ENCODE assay signal across 24 mouse cellular contexts in the genomic region with DNA sequence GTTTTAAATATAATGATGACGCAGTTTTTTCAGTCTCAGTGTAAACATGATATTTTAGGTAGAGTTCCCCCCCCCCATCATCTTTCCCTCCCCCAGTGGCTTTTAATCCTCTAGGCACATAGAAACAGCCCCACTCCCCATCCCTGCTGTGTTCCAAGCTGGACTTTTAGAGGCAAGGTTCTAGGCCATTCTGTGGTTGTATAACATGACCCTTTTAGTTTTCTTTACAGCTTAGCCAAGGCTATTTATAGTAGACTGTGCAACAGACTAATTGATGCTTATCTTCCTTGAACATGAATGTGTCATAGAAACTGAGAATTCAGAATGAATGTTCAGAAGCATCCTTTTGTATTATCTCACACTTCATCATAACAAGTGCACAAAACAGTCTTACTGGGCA. TPM values are rescaled to one million over a fixed set of nuclear protein-coding genes. Genes with fewer than 3 reads are reported as not detected.
DNase-seq lines count a peak whose midpoint lies in the region; ATAC-seq lines count a peak whose summit lies in the region.
"Had no signal": no experiment of that assay in that cellular context is flagged by ENCODE, and none has a peak within 500 bp of the region (broad histone marks: within the 10 kb centered on the region; RNA-seq: fewer than 3 reads in every experiment).

No protein-coding gene starts in this region.

- no peaks in the 10 kb centered on the region for H3K9me3 ChIP-seq in heart, embryonic 10.5 days
- H3K9me3 ChIP-seq in hindbrain, embryonic 11.5 days (ENCODE audit: control insufficient read depth, low read length), result no peaks in the 10 kb centered on the region
- H3K9me3 ChIP-seq: embryonic facial prominence, embryonic 15.5 days; forebrain, embryonic 10.5 days; hindbrain, embryonic 13.5 days; kidney, embryonic 15.5 days had no signal

- no peaks in the 10 kb centered on the region for H3K4me1 ChIP-seq in heart, embryonic 10.5 days
- H3K4me1 ChIP-seq in hindbrain, embryonic 11.5 days (replicated peaks; ENCODE audit: control insufficient read depth, insufficient read depth, low read length), result no peaks in the 10 kb centered on the region
- H3K4me1 ChIP-seq: embryonic facial prominence, embryonic 15.5 days; forebrain, embryonic 10.5 days; hindbrain, embryonic 13.5 days; kidney, embryonic 15.5 days had no signal

- WGBS in heart, embryonic 10.5 days, result 89% methylated on average over 1 of the region's 1 CpGs
- 97% methylated on average over 1 of the region's 1 CpGs for WGBS in hindbrain, embryonic 11.5 days

- no peak overlapping the region for H3K9ac ChIP-seq in hindbrain, embryonic 11.5 days (ENCODE audit: low read depth, low read length)
- H3K9ac ChIP-seq: embryonic facial prominence, embryonic 15.5 days; hindbrain, embryonic 13.5 days; kidney, embryonic 15.5 days had no signal

- no peaks in the 10 kb centered on the region for H3K27me3 ChIP-seq in heart, embryonic 10.5 days (ENCODE audit: insufficient read depth, poor library complexity, severe bottlenecking)
- H3K27me3 ChIP-seq in hindbrain, embryonic 11.5 days (ENCODE audit: control insufficient read depth, insufficient read depth, low read length), result no peaks in the 10 kb centered on the region
- H3K27me3 ChIP-seq: embryonic facial prominence, embryonic 15.5 days; hindbrain, embryonic 13.5 days; kidney, embryonic 15.5 days; Patski had no signal

- H3K36me3 ChIP-seq in heart, embryonic 10.5 days, result no peaks in the 10 kb centered on the region
- H3K36me3 ChIP-seq in hindbrain, embryonic 11.5 days (ENCODE audit: control insufficient read depth, insufficient read depth, low read length), result no peaks in the 10 kb centered on the region
- H3K36me3 ChIP-seq: embryonic facial prominence, embryonic 15.5 days; forebrain, embryonic 10.5 days; hindbrain, embryonic 13.5 days; kidney, embryonic 15.5 days had no signal

- no peak overlapping the region for H3K27ac ChIP-seq in heart, embryonic 10.5 days
- H3K27ac ChIP-seq in hindbrain, embryonic 11.5 days (ENCODE audit: low read depth, low read length), result no peak overlapping the region
- H3K27ac ChIP-seq: embryonic facial prominence, embryonic 15.5 days; forebrain, embryonic 10.5 days; hindbrain, embryonic 13.5 days; kidney, embryonic 15.5 days had no signal

- peak; percentile 39 for DNase-seq in cerebellum, adult 11-12 months
- no peak for DNase-seq in cerebellum, adult 11 months
- peak; percentile 64 for DNase-seq in brain, adult 2 months (ENCODE audit: low read depth, low spot score)
- DNase-seq in cerebellum, postnatal 14 days, result peak; percentile 43 to 59
- no peak for DNase-seq in adrenal gland, adult (ENCODE audit: inconsistent age in 2 of 2, low spot score in 1 of 2)
- no peak for DNase-seq in heart, embryonic 10.5 days (ENCODE audit: low spot score)
- no peak for DNase-seq in hindbrain, embryonic 11.5 days (ENCODE audit: low spot score)
- DNase-seq: adrenal gland, adult 2 months; adrenal gland, postnatal 25 days; embryo, embryonic 11 days; gastrocnemius, postnatal 36 days; heart, adult 11 months; heart, postnatal 10 days; heart, postnatal 4 days; kidney, adult 2 months had no signal

- no peak overlapping the region for H3K4me3 ChIP-seq in heart, embryonic 10.5 days
- no peak overlapping the region for H3K4me3 ChIP-seq in hindbrain, embryonic 11.5 days (ENCODE audit: low read depth, low read length)
- H3K4me3 ChIP-seq: embryonic facial prominence, embryonic 15.5 days; erythroblast, embryonic 14.5 days; forebrain, embryonic 10.5 days; hindbrain, embryonic 13.5 days; kidney, embryonic 15.5 days had no signal

- no peak overlapping the region for H3K4me2 ChIP-seq in hindbrain, embryonic 11.5 days (replicated peaks; ENCODE audit: low read depth, low read length)
- H3K4me2 ChIP-seq: embryonic facial prominence, embryonic 15.5 days; hindbrain, embryonic 13.5 days; kidney, embryonic 15.5 days had no signal

- ATAC-seq in hindbrain, embryonic 11.5 days (ENCODE audit: low FRiP score), result no peak
- ATAC-seq: activated CD4-positive, CD25-positive, alpha-beta regulatory T cell, adult 4 months; forebrain, embryonic 14.5 days; intestine, embryonic 16.5 days; Patski had no signal

RNA-seq across cellular contexts. Expression of gene Kcnrg, which starts 54.2 kb away (rescaled TPM):
- polyA plus RNA-seq in heart, embryonic 10.5 days (2016; fragmentation: Nextera tagmentation; extraction: Ambion mirVana), result 0.23 and 0.39 TPM in 2 replicates
- 1.2 and 1.7 TPM in 2 replicates for polyA plus RNA-seq in hindbrain, embryonic 11.5 days (2014; fragmentation: Nextera tagmentation; extraction: Ambion mirVana)
- polyA plus RNA-seq: erythroblast, embryonic 14.5 days had no signal

Comparison
In these comparisons a context has a peak if more than half of its experiments do, and no peak if none do; other contexts are left out.
1. DNase-seq: peak in cerebellum, adult 11-12 months (single experiment), brain, adult 2 months (single experiment) and cerebellum, postnatal 14 days (2 of 2); none in cerebellum, adult 11 months (single experiment), adrenal gland, adult (0 of 2), heart, embryonic 10.5 days (single experiment) and hindbrain, embryonic 11.5 days (single experiment).